Mouse (Mus musculus): ENCODE measurements around the gene Tktl2.
A peak's percentile ranks its signal among the peaks of the same experiment; 100 is the strongest.

Tktl2 gene

DNA sequence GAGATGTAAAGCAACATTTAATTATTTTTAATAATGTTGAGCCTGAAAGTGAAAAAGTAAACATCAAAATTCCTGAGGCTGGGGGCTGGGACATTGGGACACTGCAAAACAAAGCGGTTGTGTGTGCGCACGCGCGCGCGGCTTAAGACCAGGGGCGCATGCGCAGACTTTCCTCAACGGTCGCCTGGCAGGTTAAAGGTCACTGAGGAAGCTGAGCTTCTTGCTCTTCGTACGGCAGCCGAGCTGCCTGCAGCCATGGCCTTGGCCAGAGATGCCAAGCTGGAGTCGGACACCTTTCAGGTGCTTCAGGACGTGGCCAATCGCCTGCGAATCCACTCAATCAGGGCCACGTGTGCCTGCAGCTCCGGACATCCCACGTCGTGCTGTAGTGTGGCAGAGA lies at the start of gene Tktl2:
Gene Tktl2 (plus strand): TSS at position 220 of the 400 bp plus-strand sequence.
- no peak for DNase-seq (ENCODE audit: low spot score in 2 of 2)

DNA sequence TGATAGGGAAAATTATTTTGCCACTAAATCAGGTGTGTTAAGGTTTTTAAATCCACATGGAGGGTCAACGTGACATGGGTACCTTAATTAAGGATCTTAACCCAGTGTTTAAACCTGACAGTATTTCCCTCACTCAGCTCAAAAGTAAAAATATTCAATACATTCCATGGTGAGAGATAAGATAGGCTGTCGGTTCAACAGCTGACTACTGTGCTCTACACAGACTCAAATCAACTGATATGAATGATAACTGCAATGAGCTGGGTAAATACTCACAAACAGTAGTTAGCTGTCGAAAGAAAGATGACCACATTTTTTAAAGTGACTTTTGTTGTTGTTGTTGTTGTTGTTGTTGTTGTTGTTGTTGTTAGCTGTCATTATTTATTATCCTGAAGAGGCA lies 41.7 kb upstream of the Tktl2 start:
- DNase-seq (ENCODE audit: low spot score in 2 of 2) = no peak

DNA sequence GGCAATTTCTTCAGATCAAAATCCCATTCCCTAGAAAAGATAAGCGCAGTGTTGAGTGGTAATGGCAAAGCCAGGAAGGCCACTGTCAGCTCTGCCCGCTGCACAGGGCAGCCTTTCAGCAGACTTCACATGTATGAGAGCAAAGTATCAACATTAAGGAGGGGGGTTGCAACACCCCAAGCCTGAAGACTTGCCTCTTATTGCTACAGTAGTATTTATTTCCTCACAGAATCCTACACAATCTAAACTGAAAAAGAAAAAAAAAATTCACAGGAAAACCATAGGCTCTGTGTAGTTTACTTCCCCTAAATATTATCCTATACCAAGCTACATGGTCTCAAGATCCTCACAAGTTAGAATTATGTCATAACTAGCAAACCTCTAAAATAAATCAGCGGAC lies 34.7 kb upstream of the Tktl2 start:
- DNase-seq (ENCODE audit: low spot score in 2 of 2) = no peak

DNA sequence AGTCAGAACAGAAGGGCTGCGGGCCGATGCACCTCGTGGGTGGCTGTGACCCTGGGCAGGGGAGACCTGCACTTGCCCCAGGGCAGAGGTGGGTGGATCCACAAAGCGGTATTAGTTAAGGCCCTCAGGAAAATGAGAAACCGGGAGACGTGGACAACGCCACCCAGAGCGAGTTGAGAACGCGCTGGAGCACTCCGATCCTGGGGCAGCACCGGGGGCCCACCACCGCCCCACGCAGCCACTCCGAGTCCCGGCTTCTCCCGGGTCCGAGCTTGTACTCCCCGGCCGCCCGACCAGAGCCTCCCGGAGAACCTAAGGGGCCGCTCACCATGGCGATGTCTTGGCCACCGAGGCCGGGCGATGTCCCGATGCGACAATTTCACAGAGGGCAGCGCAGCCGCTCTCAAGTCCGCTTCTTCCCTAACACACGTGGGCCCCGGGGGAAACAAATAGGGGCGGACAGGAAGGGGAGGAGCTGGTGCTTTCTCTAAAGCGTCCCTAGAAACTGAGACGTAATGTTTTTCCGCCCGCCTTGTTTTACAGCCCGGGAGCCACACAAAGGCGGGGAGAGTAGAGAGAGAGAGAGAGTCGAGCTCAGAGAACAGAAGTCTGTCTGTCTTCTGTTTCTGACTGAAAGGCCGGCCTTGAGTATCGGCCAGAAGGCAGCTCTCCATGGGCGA lies 25.3 kb upstream of the Tktl2 start, which contains the start of gene Tma16:
Gene Tma16 (minus strand): TSS at position 447 of the 680 bp plus-strand sequence.
- DNase-seq (ENCODE audit: low spot score in 2 of 2) = peak; percentile 50 to 78

DNA sequence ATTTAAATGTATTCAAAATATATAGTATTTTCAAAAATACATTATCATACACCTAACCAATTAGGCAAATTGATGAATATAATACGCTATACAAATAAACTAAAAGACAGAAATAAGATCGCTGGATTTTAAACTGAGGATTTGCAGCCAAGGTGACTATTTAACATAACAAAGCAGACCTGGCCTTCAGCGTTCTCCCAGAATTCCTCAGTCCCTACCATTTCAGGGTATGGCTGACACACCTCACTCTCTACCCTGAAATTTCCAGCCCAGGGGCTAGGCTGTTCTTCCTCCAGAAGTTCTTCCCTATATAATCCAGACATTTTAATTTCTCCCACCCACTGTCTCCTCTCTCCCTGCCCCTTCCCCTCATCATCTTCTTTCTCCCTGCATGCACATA lies 23.0 kb upstream of the Tktl2 start:
- no peak for DNase-seq (ENCODE audit: low spot score in 2 of 2)

DNA sequence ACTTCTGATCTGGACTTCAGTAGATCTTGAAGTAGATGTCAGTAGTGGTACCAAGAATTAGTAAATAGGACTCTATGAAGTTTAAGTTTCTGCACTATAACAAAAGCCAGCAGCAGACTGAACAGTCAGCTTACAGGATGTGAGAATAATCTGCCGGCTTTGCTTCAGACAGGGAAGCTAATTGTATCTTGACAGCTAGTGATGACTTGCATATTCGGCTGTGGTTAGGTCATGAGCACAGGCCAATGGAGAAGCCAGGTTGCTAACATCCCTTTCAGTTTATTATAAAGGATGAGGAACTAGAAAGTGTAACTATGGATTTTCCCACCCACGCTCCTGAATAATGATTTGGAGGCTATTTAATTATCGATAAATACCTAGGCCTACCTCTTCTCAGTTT lies 20.9 kb upstream of the Tktl2 start:
- DNase-seq (ENCODE audit: low spot score in 2 of 2) = no peak

DNA sequence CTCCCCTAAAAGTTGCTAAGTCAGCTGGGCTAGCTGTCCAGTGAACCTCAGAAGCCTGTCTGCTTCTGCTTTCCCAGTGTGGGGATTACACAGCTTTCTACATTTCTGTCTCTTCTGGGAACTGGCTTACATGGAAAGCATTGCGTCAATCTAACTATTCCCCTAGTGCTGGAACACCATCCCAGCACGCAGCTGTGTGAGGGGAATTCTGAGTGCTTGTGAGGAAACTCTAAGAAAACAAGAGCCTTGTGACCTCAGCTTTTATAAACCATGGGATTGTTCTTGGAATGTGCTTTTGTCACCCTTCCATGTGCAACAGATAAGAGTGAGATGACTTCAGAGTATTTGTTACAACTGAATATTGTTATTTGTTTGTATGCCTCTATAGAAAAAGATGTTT lies 17.1 kb upstream of the Tktl2 start:
- peak; percentile 56 to 58 for DNase-seq (ENCODE audit: low spot score in 2 of 2)

DNA sequence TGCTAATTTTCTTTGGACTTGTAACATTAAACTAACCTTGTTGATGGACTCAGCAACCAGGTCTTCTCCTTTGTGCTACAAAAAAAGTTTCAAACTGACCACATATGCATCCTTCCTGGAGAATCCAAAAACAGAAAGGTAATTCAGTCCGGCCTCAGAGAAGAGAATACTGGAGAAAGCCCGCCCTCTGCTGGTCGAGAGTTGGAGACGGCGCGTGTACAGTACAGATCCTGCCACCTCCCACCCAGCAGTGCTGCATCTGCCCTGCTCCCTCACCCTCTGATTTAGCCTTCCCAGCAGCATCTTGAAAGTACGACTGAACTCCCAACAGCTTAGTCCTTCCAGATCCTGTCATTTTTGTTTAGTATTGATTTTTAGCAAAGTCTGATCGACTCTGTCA lies 15.8 kb upstream of the Tktl2 start:
- DNase-seq (ENCODE audit: low spot score in 2 of 2) = peak; percentile 10 to 61

DNA sequence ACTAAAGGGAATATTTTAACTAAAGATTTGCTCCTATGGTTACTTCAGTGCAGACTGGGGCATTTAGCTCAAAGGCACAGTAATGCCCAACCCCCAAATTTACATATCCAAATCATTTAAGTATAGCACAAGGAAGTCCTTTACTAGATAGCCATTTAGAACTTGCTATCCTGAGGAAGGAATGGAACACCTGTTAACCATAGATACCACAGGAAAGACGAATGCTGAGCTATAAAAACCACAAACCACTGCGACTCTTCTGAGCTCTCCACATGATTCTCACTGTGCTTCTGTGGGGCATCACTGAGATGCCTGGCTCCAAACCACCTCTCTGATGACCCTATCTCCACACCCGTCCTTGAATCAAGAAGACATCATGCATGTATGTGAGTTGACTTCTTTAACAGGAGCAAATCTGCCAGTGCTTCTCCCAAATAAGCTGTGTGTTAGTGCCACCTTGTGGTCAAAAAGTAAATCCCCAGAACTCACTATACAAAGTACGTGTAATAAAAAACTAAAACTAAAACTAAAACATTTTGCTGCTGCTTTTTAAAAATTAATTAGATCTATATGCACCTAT lies 14.5 kb upstream of the Tktl2 start:
- peak; percentile 2 to 12 for DNase-seq (ENCODE audit: low spot score in 2 of 2)

DNA sequence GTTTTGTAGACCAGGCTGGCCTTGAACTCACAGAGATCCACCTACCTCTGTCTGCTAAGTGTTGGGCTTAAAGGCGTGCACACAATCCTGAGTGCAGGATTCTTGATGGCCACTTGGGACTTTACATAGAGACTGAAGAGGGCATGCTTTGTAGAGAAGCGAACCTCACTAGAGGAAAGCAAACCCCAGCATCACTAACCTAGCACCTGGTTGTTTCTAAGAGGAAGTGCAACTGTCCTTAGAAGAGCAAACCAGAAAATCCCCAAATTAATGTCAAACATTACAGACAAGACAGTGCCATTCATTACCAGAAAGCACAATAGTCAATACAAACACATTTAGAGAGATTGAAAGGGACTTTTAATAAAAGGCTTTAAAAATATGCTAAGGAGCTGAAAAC lies 8.2 kb upstream of the Tktl2 start:
- DNase-seq (ENCODE audit: low spot score in 2 of 2) = no peak

DNA sequence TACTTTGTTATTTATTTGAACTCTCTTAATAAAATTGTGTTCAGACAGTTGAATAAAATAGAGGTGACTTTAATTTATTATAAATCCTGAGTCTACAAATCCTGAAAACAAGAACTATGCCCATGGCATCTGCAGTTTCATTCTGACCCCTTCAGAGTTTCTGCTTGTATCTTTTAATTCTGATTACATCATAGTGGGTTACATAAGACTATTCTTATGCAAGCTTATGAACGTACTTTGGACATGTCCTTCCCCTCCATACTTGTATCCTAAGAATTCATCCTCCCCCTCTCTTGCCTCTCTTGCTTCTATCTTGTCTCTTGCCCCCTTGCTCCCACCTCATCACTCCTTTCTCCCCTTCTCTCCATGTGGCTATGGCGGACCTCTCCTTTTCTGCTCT lies 7.6 kb downstream of the Tktl2 start:
- no peak for DNase-seq (ENCODE audit: low spot score in 2 of 2)

DNA sequence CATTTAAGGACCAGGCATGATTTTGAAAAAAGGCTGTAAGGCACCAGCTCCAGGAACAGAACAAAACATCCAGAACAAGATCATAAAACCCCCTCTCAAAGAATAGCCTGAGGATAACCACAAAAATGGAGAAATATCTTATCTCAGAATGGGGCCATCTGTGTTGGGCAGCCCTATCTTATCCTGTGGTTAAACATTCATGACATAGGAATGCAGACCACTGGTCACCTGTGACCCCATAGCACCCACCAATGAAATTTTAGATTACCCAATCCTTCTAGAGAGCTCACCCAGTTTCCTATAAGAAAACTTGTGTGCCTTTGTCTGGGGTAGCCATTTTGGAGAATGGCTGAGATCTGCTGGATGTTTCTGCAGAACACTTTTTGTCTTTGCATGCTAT lies 9.0 kb downstream of the Tktl2 start:
- DNase-seq (ENCODE audit: low spot score in 2 of 2) = no peak

DNA sequence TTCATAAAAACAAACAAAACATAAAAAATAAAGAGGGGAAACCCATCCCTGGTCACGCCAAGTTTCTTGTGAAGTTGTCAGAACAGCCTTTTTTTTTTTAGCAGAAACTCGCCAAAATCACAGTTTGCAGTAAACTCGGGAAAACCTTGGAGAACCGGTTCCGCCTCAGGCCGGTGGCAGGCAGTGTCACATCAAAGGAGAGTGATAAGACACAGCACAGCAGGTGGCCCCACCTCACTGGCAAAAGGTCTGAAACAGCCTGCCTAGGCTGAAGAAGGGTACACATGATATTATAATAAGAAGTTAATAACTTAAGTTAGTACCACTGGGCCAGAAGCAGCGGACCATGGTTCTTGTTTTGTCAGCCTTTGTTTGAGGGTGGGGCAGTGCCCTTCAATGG lies 38.5 kb downstream of the Tktl2 start:
- no peak for DNase-seq (ENCODE audit: low spot score in 2 of 2)
